Mouse (Mus musculus): ENCODE results near the gene Pnpt1. TPM values are rescaled to one million over a fixed set of nuclear protein-coding genes. Genes with fewer than 3 reads are reported as not detected.

The Pnpt1 gene
- polyA plus RNA-seq, 1 experiment = 23.0 TPM

Other genes starting within 250 kb of the Pnpt1 start
- gene Ppp4r3b, start 42.1 kb downstream of the Pnpt1 start, polyA plus RNA-seq (2012; rRNA removed) = 17.9 and 19.7 TPM in 2 replicates
- gene Cfap36, start 116.7 kb downstream of the Pnpt1 start, polyA plus RNA-seq (2012; rRNA removed) = 90.4 and 105 TPM in 2 replicates
- gene Ccdc88a, start 242.9 kb downstream of the Pnpt1 start, polyA plus RNA-seq (2012; rRNA removed) = 23.1 and 26.3 TPM in 2 replicates

All from frontal cortex, adult 2 months (tissue).